Mouse (Mus musculus) monocyte, adult 2 months (primary cell): Measurements from ENCODE around the gene Dnttip1.

Experiments
- DNase-seq, 2 experiments: peaks; one replicate each; pipeline ENCODE4 v3.0.0; 2022; ENCODE audit warnings: low spot score in 2 of 2, low read depth in 1 of 2

Gene Dnttip1

GRCm38 (mm10) chr2:164803921-164804313 lies 58.1 kb downstream of the Dnttip1 start:
- no peak for DNase-seq

GRCm38 (mm10) chr2:164804533-164805331 lies 58.9 kb downstream of the Dnttip1 start, which contains the start of the genes Acot8 and Zswim3:
TSS of gene Acot8 (minus strand) at chr2:164804882.
TSS of gene Zswim3 (plus strand) at chr2:164805098.
- DNase-seq, result peak; percentile 96 to 97

- no peak for DNase-seq
These were observed 59.5 kb downstream of the Dnttip1 start for GRCm38 (mm10) chr2:164805332-164805718.

GRCm38 (mm10) chr2:164806614-164807013 lies 60.8 kb downstream of the Dnttip1 start:
- DNase-seq, result no peak

- DNase-seq, result no peak
These were observed 67.8 kb downstream of the Dnttip1 start for GRCm38 (mm10) chr2:164813557-164813956.

GRCm38 (mm10) chr2:164815348-164815747 lies 69.6 kb downstream of the Dnttip1 start:
- DNase-seq, result peak in 1 of 2 experiments; percentile 31

- no peak for DNase-seq
These were observed 70.0 kb downstream of the Dnttip1 start for GRCm38 (mm10) chr2:164815821-164816220.

- no peak for DNase-seq
These were observed 71.4 kb downstream of the Dnttip1 start for GRCm38 (mm10) chr2:164817206-164817605.

- DNase-seq, result no peak
These were observed 71.9 kb downstream of the Dnttip1 start for GRCm38 (mm10) chr2:164817703-164818102.
